Mouse (Mus musculus): ENCODE measurements around the gene Csnk1g2.

DNA sequence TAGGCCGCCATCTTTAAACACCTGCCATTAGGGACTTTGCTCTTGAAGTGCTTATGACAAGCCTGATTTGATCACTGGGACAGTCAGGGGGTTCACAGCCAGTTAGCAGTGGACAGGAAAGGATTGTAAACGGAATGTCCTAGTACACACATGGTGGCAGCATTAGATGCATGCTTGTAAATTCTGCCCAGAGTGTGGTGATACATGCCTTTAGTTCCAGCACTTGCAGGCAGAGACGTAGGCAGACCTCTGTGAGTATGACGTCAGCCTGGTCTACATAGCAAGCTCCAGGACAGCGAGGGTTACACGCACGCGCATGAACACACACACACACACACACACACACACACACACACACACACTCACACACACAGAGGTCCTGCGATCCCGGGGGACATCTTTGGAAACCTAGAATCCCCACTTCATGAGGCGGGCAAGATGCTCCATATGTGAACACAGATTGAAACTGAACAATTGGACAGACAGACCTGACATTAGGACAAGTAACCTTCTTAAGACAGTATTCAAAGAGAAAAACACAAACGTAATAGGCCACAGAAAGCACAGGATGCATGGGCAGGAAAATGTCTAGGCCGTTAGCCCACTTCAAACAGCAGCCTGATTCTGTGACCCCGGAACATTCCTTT lies 35.7 kb downstream of the Csnk1g2 start:
- TF ChIP-seq CTCF (IDR thresholded peaks at IDR 0.05; ENCODE audit: control insufficient read depth, insufficient read depth, low read length) (no peak), POLR2A (IDR thresholded peaks at IDR 0.05; ENCODE audit: borderline replicate concordance, control insufficient read depth, low read depth, low read length) (no peak)

Measured in bone marrow, adult 2 months (tissue).